Mouse (Mus musculus) kidney, postnatal 0 days (tissue): ENCODE results near the gene Dmtf1. TPM values are rescaled to one million over a fixed set of nuclear protein-coding genes. Genes with fewer than 3 reads are reported as not detected.
A peak's percentile ranks its signal among the peaks of the same experiment; 100 is the strongest.

Experiments
- ATAC-seq: fragments of 200-750 bp; cut with Nextera tagmentation; replicated peaks from 2 replicates; pipeline ENCODE4 v1.8.0; 2017; ENCODE audit warnings: low read depth, moderate number of reproducible peaks, moderate TSS enrichment, moderate library complexity; ENCODE audit not compliant: low FRiP score
- DNase-seq: peaks from one replicate; pipeline ENCODE4 v3.0.0-alpha.2; 2016; ENCODE audit warnings: low spot score
- H3K27ac ChIP-seq: fragments of 300-500 bp; sonication (generic); 2 replicates; pipeline ENCODE4 v1.5.1; 2014; ENCODE audit warnings: mild to moderate bottlenecking
- H3K27me3 ChIP-seq: fragments of 300-500 bp; sonication (generic); 2 replicates; pipeline ENCODE4 v1.6.1; 2014; ENCODE audit warnings: low read length, mixed read lengths; ENCODE audit not compliant: insufficient read depth
- H3K36me3 ChIP-seq: fragments of 300-500 bp; sonication (generic); 2 replicates; pipeline ENCODE4 v1.6.1; 2014; ENCODE audit warnings: low read length, mixed read lengths; ENCODE audit not compliant: insufficient read depth
- H3K4me1 ChIP-seq: fragments of 300-500 bp; sonication (generic); replicated peaks from 2 replicates; pipeline ENCODE4 v1.6.1; 2014; ENCODE audit warnings: antibody characterized with exemption, low read length, mixed read lengths; ENCODE audit not compliant: insufficient read depth
- H3K4me2 ChIP-seq: fragments of 300-500 bp; sonication (generic); 2 replicates; pipeline ENCODE4 v1.6.1; 2014; ENCODE audit warnings: mild to moderate bottlenecking, low read length, moderate library complexity, mixed read lengths
- H3K4me3 ChIP-seq: fragments of 300-500 bp; sonication (generic); replicated peaks from 2 replicates; pipeline ENCODE4 v1.5.1; 2014; ENCODE audit warnings: low read depth, low read length
- H3K9ac ChIP-seq: fragments of 300-500 bp; sonication (generic); 2 replicates; pipeline ENCODE4 v1.6.1; 2014; ENCODE audit warnings: low read depth, low read length
- H3K9me3 ChIP-seq: fragments of 300-500 bp; sonication (generic); replicated peaks from 2 replicates; pipeline ENCODE4 v1.6.1; 2016; ENCODE audit warnings: low read length, inconsistent platforms, mixed read lengths
- CTCF ChIP-seq: IDR thresholded peaks from 2 replicates; pipeline ENCODE4 v1.5.1; 2016; ENCODE audit warnings: antibody characterized with exemption, low read depth, mild to moderate bottlenecking, moderate library complexity
- WGBS: fragments of 180-500 bp; shearing (Covaris S2); extraction: QIAGEN DNeasy Blood & Tissue Kit; methylation state at CpG from one replicate; pipeline ENCODE4 v1.1.7; 2014; 5-methylcytosine and 5-hydroxymethylcytosine counted together
- polyA plus RNA-seq: library from polyadenylated mRNA; unstranded; fragments of >200 nt; fragmentation: Nextera tagmentation; extraction: Ambion mirVana; gene quantifications from 2 replicates; pipeline ENCODE4 v1.2.1, GENCODE M21; 2015

Dmtf1 gene
- polyA plus RNA-seq, 1 experiment from 2014 or later: 25.1 TPM

DNA sequence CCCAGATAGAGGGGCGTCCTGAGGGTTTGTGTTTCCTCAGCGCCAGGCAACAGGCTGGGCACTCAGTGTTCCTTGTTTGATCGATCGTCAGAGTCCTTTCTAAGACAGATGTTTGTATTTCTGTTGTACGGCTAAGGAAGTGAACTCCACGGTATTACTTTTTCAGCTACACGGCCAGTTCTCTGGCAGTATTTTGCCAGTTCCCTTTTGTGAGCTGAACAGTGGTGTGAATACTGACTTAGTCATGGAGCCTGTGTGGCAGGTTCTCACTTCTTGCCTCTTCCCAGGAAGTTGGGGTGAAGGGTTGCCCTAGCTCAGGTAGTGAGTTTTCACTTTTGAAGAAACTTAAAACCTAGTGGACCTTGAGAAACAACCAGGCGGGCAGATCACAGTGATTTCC, 57.6 kb downstream of the Dmtf1 start:
- Histone ChIP-seq H3K4me3 (no peak overlapping the region), H3K36me3 (no peaks in the 10 kb centered on the region), H3K4me2 (no peak overlapping the region), H3K9ac (no peak overlapping the region), H3K4me1 (0 out of 2 replicates have a peak, but pooled peaks cover 7% of the 10 kb centered on the region), H3K9me3 (no peaks in the 10 kb centered on the region), H3K27me3 (no peaks in the 10 kb centered on the region), H3K27ac (no peak overlapping the region)
- ATAC-seq: no peak
- no peak for DNase-seq
- 90% methylated on average over 8 of the region's 8 CpGs for WGBS
- TF ChIP-seq CTCF: no peak

DNA sequence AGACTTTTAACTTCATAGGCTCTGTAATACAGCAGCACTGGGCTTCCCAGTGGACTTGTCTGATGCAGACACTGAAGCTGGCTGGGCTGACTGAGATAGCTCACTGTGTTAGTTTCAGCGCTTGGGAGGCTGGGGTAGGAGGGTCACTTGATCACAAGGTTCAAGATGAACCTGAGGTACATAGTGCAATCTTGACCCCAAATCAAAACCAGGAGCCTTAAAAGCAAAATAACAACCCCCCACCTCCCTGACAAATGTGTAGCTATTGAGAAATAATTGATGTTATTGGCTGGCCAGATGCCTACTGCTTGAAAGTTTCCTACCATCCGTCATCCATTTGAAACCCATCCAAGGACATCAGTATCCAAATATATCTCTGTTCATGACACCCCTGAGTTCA, 58.9 kb downstream of the Dmtf1 start:
- ATAC-seq: no peak
- WGBS: 94% methylated on average over 2 of the region's 2 CpGs

DNA sequence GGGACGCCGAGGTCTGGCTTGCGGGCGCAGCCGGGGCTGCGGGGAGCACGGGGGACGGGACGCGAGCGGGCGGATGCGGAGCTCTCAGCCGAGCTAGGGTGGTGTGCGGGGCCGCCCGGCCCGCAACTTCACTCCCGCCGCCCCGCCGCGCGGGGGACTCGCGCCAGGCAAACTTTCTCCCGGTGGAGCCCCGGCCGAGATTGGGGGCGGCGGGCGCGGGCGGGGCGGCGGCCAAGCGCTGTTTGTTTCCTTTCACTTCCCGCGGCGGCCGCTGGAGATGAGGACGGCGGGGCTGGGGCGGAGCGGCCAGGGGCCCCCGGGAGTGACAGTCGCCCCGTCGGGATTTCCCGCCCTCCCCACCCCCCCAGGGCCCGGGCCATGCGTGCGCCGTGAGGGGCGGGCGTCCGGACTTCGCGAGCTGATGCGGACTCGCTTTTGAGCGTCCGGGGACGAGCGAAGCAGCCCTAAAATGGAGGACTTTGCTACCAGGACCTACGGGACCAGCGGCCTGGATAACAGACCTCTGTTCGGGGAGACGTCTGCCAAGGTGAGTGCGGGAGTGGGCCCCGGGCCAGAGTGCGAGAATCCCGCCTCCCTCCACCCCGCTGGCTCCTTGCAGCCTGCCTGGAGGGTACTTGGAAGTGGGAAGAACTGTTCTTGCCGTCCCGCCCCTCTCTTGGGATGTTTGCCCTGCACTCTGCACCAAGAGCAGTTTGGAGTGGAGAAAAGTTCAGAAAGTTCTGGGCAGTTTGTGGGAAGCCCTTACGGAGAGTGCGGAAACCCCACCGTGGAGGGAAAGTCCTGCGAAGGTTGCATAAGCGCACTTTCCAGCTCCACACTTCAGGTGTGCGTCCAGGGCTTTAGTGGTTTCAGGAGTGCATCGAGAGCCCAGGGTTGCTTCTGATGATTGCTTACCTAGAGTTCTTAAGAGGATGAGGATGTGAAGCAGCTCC, 60.5 kb downstream of the Dmtf1 start:
- WGBS: 2% methylated on average over 67 of the region's 83 CpGs
- Histone ChIP-seq H3K4me2 (peak overlapping the region; percentile 68), H3K27me3 (no peaks in the 10 kb centered on the region), H3K9me3 (no peaks in the 10 kb centered on the region), H3K27ac (peak overlapping the region; percentile 82), H3K36me3 (no peaks in the 10 kb centered on the region), H3K9ac (peak overlapping the region; percentile 92), H3K4me3 (peak overlapping the region; percentile 95), H3K4me1 (0 out of 2 replicates have a peak, but pooled peaks cover 7% of the 10 kb centered on the region)
- ATAC-seq: peak; percentile 80
- no peak for TF ChIP-seq CTCF
- peak; percentile 55 for DNase-seq

More for the DNA sequence above, 58.9 kb downstream of the Dmtf1 start:
- H3K4me2 ChIP-seq: no peak overlapping the region
- no peak overlapping the region for H3K4me3 ChIP-seq
- TF ChIP-seq CTCF: no peak
- H3K9ac ChIP-seq: no peak overlapping the region
- H3K9me3 ChIP-seq: no peaks in the 10 kb centered on the region
- DNase-seq: no peak
- no peaks in the 10 kb centered on the region for H3K27me3 ChIP-seq
- no peaks in the 10 kb centered on the region for H3K36me3 ChIP-seq
- no peak overlapping the region for H3K27ac ChIP-seq
- H3K4me1 ChIP-seq: 0 out of 2 replicates have a peak, but pooled peaks cover 7% of the 10 kb centered on the region

DNA sequence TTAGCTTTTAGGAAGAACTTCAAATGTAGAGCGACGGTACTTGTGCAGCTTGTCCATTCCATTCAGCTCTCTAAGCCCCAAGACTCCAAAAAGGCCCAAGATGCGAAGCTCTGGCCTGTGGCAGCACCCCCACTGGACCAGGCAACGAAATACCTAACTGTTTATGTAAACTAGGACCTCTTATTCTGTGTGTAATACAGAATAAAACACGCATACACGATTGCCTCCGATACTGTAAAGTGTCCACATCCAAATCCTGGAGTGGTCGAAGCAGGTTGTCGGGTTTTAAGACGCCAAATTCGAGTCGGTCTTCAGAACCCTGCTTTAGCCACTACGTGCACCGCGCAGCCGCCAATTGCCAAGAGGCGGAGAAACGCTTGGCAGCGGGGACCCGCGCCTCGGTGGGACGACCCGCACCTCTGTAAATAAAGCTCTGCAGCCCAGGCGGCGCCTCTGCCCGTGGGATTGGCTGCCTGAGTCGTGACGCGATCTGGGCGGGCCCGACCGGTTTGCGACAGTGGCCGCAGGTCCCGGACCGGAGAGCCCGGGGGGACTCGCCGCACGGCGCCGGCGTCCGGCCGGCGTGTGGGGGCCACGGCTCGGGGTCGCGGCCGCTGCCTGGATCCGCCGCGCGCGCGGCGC, 61.2 kb downstream of the Dmtf1 start, which contains the start of gene Tmem243:
TSS of gene Tmem243 (plus strand) at position 462 of the 642 bp plus-strand sequence.
- no peak for TF ChIP-seq CTCF
- DNase-seq: peak; percentile 91
- under 1% methylated on average over 59 of the region's 59 CpGs for WGBS
- peak; percentile 96 for ATAC-seq
- peak within 1 kb of the TSS; percentile 82 for H3K27ac ChIP-seq
- H3K36me3 ChIP-seq: no peaks in the 10 kb centered on the region
- H3K4me3 ChIP-seq: peak within 1 kb of the TSS; percentile 95
- peak within 1 kb of the TSS; percentile 92 for H3K9ac ChIP-seq
- H3K9me3 ChIP-seq: no peaks in the 10 kb centered on the region
- 0 out of 2 replicates have a peak, but pooled peaks cover 7% of the 10 kb centered on the region for H3K4me1 ChIP-seq
- no peaks in the 10 kb centered on the region for H3K27me3 ChIP-seq
- peak within 1 kb of the TSS; percentile 68 for H3K4me2 ChIP-seq

DNA sequence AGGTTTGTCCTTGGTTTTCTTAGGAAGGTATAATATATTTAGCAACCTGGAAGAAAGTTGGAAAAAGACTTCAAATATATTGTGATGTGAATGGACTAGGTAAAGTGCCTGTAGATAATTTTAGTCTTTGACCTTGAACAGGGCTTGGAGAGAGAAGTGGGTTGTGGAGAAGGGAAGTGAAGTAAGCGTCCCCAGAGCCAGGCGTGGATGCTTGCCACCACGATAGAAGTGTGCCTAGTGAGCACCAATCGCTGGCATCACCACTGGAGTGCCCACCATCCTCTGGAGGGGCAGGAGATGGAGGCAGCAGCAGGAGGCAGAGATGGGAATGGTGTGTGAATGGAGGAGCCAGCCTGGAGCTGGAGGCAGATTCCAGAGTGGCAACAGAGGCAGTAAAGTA, 68.1 kb downstream of the Dmtf1 start:
- TF ChIP-seq CTCF: no peak
- no peak overlapping the region for H3K27ac ChIP-seq
- no peak overlapping the region for H3K4me2 ChIP-seq
- H3K36me3 ChIP-seq: no peaks in the 10 kb centered on the region
- 85% methylated on average over 4 of the region's 4 CpGs for WGBS
- H3K27me3 ChIP-seq: no peaks in the 10 kb centered on the region
- no peak for ATAC-seq
- no peaks in the 10 kb centered on the region for H3K9me3 ChIP-seq
- no peaks in the 10 kb centered on the region for H3K4me1 ChIP-seq
- H3K9ac ChIP-seq: no peak overlapping the region
- H3K4me3 ChIP-seq: no peak overlapping the region
- no peak for DNase-seq

DNA sequence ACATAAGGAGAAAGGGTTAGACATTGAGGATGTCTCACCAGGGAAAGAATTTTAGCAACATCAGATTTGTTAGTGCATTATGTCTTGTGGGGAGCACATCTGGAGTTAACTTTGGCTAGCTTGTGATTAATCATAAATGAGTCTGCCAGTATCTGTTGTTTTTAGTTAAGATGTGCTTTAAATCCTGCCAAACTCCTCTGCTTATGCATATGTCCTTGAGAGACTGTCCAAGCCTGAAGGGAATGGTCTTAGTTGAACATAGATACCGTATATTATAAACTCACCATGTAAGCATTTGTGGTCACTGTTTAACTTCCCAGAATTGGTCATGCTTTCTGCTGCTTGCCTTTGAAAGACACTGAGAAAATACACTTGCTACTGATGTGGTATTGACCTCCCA, 68.9 kb downstream of the Dmtf1 start:
- 69% methylated on average over 1 of the region's 1 CpGs for WGBS
- H3K4me2 ChIP-seq: no peak overlapping the region
- no peaks in the 10 kb centered on the region for H3K4me1 ChIP-seq

More for the DNA sequence above, 68.9 kb downstream of the Dmtf1 start:
- H3K36me3 ChIP-seq: no peaks in the 10 kb centered on the region
- no peak for TF ChIP-seq CTCF
- H3K9me3 ChIP-seq: no peaks in the 10 kb centered on the region
- no peak overlapping the region for H3K27ac ChIP-seq
- no peak for DNase-seq
- ATAC-seq: no peak
- no peak overlapping the region for H3K4me3 ChIP-seq
- no peaks in the 10 kb centered on the region for H3K27me3 ChIP-seq
- no peak overlapping the region for H3K9ac ChIP-seq
